Mouse (Mus musculus) myocyte (in vitro differentiated cells): Measurements from ENCODE around the gene Dag1.

ENCODE experiments used
- POLR2A ChIP-seq: IDR thresholded peaks from one replicate; pipeline ENCODE4 v1.6.1; 2011; ENCODE audit warnings: low read depth, mild to moderate bottlenecking, control low read depth, moderate library complexity; ENCODE audit not compliant: insufficient read length
- SRF ChIP-seq: IDR thresholded peaks from one replicate; pipeline ENCODE4 v1.6.1; 2011; ENCODE audit warnings: low read depth; ENCODE audit not compliant: control insufficient read depth, insufficient read length
- TCF12 ChIP-seq: IDR thresholded peaks from one replicate; pipeline ENCODE4 v1.6.1; 2011; ENCODE audit warnings: mild to moderate bottlenecking, control low read depth; ENCODE audit not compliant: poor library complexity, insufficient read depth, severe bottlenecking
- USF1 ChIP-seq: IDR thresholded peaks from one replicate; pipeline ENCODE4 v1.6.1; 2011; ENCODE audit warnings: low read depth, mild to moderate bottlenecking, control low read depth, moderate library complexity

- TF ChIP-seq TCF12 (no peak), USF1 (no peak), POLR2A (no peak), SRF (no peak)
Measured at GRCm38 (mm10) chr9:108213105-108213504, 50.7 kb downstream of the Dag1 start.
